Mouse (Mus musculus) cerebellum, adult (tissue): ENCODE results near the gene Rhoc.
"Not testable (repeated sequence)": the region's sequence is repeated elsewhere in the genome, so short reads cannot be mapped to it uniquely, and the experiment has no call there.

Source experiments
- ATAC-seq: cut with Nextera tagmentation; 2 replicates; pipeline ENCODE4 v1.9.2; 2017; ENCODE audit warnings: mild to moderate bottlenecking, moderate library complexity, mixed read lengths; ENCODE audit not compliant: insufficient number of reproducible peaks, low FRiP score, low TSS enrichment

The Rhoc gene

GRCm38 (mm10) chr3:104788075-104788474 is at the start of gene Rhoc:
Rhoc (plus strand) TSS chr3:104788375.
- no peak for ATAC-seq

- ATAC-seq: no peak
These were observed 46.2 kb upstream of the Rhoc start for GRCm38 (mm10) chr3:104741954-104742353.

DNA sequence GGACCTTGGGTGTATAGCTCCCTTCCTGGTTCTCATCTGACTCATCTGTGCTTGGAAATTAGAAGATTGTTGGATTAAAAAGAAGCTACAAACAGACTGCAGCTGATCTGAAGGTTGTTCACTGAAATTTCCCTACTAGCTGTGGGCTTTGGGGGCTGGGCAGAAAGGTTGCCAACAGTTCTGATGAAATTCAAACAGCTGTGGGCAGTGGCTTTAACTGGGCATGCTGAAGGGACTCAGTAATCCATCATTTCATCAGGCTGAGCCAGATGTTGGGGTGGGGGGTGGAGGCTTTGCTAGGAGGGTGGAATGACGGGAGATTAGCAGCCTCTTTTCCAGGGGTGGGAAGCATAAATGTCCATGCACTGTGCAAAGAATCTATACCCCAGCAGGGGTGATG is 45.0 kb upstream of the Rhoc start:
- no peak for ATAC-seq

DNA sequence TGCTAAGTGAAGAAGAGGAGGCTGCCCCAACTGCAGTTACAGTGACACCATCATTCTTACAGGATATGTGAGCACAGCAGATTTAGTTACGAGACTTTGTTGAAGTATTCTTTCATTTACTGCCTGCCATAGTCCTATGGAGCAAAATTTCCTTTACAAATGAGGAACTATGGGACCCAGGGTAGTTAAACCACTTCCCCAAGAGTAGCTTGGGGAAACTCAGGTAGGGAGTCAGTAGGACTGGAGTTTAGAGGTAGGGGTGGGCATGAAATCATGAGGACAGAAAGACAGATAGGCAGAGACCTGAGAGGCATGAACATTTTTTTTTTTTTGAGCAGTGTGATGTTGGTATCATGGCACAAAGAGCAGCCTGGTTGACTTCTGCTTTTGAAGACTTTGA is 44.3 kb upstream of the Rhoc start:
- ATAC-seq: no peak

DNA sequence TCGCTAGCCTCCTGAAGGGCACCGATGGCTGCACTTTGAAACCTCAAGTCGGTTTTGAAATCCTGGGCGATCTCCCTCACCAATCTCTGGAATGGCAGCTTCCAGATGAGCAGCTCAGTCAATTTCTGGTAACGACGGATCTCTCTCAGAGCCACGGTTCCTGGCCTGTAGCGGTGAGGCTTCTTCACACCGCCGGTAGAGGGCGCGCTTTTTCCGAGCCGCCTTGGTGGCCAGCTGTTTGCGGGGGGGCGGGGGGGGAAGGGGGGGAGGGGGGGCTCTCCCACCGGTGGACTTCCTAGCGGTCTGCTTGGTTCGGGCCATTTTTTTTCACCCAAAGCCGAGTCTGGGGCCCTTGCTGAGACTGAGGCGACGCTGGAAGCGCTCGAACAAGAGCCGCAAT is 35.3 kb upstream of the Rhoc start:
- ATAC-seq: not testable (repeated sequence)

DNA sequence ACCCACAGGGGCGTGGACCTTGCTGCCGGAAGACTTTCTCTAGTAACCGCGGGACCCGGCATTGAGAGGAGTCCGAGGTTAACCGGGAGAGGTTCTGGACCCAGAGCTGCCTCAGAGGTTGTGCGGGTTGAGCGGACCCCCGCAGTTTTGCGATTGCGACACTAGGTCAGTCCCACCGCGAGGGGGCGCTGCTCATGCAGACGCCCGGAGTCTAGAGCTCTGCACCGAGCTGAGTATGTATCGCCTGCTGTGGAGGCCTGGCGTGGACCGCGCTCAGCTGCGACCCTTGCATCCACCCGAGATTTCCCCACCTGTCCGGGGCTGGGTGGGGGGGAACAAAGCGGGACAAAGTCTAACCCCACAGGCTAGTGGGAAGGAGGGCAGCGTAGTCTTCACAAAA is 29.8 kb upstream of the Rhoc start:
- peak; percentile 70; the same call in 1 of the 2 replicates for ATAC-seq

DNA sequence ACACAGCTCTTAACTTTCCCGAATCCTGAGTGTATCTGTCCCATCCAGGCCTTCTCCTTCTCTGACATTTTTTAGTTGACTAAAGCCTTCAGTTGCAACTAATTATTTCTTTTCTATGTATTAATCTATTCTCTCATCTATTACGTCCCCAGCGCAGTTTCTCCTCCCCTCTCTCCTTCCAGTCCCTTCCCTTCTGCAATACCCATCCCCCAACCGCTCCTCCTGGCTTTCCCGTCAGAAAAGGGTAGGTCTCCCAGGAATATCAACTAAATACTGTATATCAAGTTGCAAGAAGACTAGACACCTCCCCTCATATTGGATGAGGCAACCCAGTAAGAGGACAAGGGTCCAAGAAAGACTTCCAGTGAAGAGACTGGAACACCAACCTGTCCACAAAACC is 29.3 kb upstream of the Rhoc start:
- ATAC-seq: no peak

DNA sequence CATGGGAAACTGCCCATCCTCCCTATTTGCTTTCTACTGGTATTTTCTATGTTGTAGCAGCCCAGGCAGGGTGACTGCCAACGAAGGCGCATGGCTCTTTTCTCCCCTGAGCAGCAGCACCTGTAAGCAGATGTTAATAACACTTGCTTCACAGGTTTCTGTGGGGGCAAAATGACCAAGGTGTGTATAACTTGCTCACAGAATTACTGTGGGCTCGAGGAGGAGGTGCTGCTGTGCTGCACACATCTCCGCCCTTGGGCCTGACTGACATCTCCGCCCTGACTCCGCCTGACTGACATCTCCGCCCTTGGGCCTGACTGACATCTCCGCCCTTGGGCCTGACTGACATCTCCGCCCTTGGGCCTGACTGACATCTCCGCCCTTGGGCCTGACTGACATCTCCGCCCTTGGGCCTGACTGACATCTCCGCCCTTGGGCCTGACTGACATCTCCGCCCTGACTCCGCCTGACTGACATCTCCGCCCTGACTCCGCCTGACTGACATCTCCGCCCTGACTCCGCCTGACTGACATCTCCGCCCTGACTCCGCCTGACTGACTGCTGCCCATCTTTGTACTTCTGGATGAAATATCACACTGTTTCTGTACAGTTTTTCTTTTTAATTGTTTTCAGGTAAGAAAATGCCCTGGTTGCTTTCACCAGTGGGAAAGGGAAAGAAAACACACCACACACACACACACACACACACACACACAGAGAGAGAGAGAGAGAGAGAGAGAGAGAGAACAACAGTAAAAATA is 25.9 kb upstream of the Rhoc start:
- ATAC-seq: not testable (repeated sequence)

DNA sequence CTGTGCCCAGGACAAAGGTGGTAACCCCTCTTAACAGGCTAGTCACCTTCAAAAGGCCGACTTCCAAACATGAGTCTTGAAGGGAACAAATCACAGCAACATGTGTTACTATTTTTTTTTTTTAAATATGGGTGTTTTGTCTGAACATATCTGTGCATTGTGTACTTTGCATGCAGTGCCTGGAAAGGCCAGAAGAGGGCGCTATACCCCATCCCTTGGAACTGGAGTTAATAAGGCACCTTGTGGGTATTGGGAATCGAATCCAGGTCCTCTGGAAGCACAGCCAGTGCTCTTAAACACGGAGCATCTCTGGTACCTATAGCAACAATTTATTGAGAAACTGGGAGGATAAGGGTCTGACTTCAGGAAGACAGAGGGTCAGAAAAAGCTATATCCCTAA is 23.2 kb upstream of the Rhoc start:
- no peak for ATAC-seq

DNA sequence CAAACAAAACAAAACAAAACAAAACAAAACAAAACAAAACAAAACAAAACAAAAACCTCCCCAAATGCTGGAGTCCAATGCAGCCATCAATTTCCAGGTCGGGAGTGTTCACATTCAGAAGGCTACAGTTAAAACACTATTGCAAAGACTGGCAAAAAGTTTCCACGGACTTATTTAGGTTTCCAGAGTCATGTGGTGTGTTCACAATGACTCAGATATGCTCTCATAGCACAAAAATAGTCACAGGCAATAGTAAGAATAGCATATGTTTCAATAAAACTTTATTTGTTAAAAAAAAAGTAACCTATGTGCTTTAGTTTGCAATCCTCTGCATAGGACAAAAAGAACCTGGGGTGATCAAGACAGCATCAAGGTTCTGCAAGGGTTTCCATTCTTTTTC is 21.0 kb upstream of the Rhoc start:
- no peak for ATAC-seq

- no peak for ATAC-seq
These were observed 20.5 kb upstream of the Rhoc start for GRCm38 (mm10) chr3:104767716-104768115.

DNA sequence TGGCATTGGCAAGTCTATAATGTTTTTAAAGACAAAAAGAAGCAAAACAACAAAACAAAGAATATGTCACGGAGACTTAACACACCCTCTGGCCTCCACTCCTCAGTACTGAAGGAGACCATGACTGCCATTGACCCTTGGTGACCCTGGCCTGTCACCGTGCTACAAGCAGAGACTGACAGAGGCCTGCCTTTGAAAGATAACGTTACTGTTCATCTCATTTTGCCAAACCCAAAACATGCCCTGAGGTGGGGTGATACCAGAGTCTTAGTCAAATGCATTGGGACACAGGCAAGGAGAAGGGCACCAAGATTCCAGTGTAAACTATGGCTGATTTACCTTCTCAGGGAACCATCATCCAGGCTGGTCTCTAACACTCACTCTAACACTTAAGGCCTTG is 19.0 kb upstream of the Rhoc start:
- ATAC-seq: no peak

DNA sequence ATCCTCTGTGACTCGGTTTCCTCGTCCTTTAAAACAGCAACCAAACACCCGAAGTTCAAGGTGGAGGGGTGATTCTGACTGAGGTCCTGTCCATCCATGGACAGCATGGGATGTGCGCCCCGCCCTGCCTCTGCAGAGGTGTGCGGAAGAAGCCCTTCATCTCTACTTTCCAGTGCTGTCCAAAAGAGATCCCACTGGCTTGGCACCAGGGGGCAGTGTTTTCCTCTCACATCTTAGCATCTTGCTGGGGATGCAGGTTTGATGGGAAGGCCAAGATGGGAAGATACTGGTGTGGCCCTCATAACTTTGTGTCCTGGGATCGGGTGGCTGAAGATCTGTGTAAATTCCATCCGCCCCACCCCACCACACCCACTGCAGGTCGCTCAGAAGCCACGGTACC is 18.1 kb upstream of the Rhoc start:
- ATAC-seq: no peak

- no peak for ATAC-seq
These were observed 17.3 kb upstream of the Rhoc start for GRCm38 (mm10) chr3:104770918-104771317.

- ATAC-seq: no peak
These were observed 16.7 kb upstream of the Rhoc start for GRCm38 (mm10) chr3:104771460-104771859.

- no peak for ATAC-seq
These were observed 14.9 kb upstream of the Rhoc start for GRCm38 (mm10) chr3:104773301-104773700.

DNA sequence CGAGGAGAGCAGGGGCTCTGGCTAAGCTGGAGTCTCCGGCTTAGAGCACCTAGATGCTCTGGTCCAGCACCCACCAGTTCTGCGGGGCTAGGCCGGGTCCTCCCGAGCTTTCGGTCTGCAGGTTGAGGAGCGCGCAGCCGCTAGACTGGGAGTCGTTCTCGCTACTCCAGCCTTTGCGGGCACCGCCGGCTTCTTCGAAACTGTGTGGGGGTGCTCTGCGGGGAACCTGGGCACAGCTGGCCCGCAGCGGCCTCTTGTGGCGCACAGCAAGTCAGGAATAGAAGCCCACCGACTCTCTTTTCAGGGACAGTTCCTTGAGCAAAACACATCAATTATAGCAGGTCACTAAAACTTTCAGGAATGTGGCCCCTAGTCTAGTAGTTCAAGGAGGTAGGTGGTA is 10.8 kb upstream of the Rhoc start:
- no peak for ATAC-seq

DNA sequence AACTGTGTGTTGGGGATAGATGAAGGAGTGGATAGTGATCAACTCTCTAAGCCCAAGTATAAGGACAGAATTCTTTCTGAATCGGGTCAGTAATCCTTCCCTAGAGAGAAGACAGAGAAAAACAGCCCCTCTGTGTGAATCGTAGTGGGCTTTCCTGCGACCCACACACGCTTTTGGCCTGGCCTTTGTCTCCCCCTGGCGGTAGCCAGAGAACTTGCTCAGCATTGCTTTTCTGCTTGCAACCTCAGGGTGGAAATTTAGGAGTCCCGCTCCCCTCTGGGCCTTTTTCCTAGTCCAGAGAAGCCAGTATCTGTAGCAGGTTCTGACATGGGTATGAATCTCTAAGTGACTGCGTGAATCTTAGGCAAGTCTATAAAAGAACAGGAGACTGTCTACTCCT is 8.2 kb upstream of the Rhoc start:
- no peak for ATAC-seq

GRCm38 (mm10) chr3:104780561-104781420 is 7.4 kb upstream of the Rhoc start, which contains the start of gene Ppm1j:
Ppm1j (plus strand) TSS chr3:104781056.
- no peak for ATAC-seq

DNA sequence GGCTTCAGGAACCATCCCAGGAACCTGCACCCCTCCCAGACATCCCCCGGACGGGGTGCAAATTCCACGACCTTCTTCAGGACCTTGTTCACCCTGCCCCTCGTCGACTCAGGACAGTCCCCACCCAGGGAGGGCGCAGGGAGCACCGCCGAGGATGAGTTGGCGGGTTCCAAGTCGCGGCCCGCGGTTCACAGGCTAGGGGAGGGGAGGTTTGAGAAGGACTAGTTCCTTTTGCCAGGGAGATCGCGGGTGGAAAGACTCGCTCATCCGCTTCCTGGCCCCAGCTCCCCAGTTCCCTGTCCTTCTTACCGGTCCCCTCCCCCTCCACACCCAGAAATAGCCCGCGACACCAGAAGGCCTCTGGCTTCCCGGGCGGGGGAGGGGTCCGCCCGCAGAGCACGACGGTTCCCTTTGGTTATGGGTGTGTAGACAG is 6.7 kb upstream of the Rhoc start, which contains the start of gene Fam19a3:
Gene Fam19a3, minus strand, starts transcription at position 370 of the 433 bp plus-strand sequence.
- no peak for ATAC-seq

DNA sequence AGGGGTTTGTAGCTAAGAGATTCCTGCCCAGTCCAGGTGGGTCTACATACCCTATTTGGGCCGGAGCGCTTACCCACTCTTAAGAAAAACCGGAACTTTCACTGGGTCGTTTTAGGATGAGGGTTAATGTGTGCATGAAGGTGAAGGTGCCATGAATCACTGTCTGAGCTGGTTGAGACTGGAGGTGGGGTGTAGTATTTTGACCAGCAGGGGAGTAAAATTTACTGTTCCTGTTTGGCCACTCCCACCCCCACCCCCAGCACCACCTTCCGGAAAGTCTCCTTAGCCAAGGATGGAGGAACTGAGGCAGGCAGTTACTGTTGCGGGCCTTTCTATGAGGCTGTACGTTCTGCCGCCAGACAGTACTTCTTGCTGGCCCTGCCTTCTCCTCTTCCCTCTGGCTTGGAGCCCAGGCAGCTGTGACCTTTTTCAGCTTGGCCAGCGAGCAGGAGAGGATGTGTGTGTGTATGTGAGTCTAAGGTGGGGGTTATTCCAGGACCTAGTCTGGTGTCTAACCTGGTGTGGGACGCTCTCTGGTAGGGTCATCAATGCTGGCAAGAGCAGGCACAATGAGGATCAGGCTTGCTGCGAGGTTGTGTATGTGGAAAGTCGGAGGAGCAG is 6.0 kb upstream of the Rhoc start:
- ATAC-seq: no peak
